Mouse (Mus musculus) G1E (cell line): ENCODE measurements around the gene Zdhhc9.

ENCODE experiments used
- CTCF ChIP-seq: IDR thresholded peaks from 2 replicates; pipeline ENCODE4 v1.5.1; 2012; ENCODE audit warnings: low read depth, low read length, inconsistent platforms, mixed read lengths
- GATA1 ChIP-seq: IDR thresholded peaks from 2 replicates; pipeline ENCODE4 v1.6.1; 2012; ENCODE audit warnings: borderline replicate concordance, low read length, inconsistent platforms, mixed read lengths
- GATA2 ChIP-seq: IDR thresholded peaks from 2 replicates; pipeline ENCODE4 v1.6.1; 2012; ENCODE audit warnings: low read depth, low read length, inconsistent platforms, borderline replicate concordance
- POLR2AphosphoS5 ChIP-seq: IDR thresholded peaks from 2 replicates; pipeline ENCODE4 v1.6.1; 2012; ENCODE audit warnings: low read depth, low read length, inconsistent platforms; ENCODE audit not compliant: insufficient replicate concordance
- TAL1 ChIP-seq: conservative IDR thresholded peaks from 2 replicates; pipeline ENCODE4 v1.6.1; 2012; ENCODE audit warnings: low read depth, low read length, inconsistent platforms, mixed read lengths

DNA sequence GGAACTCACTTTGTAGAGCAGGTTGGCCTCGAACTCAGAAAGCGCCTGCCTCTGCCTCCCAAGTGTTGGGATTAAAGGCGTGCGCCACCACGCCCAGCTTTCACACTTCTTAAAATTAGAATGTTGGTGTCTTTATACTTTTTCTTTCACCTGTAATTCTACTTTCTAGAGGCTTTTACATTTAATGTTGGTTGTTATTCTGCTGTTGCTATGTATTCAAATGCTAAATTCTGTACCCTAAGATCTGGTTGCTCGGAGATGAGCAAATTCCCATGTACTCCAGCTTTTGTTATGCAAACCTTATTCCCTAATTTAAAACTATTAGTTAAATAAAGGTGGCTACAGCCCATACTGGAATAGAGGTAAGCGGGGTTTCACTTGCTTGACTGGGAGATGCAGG, 14.0 kb upstream of the Zdhhc9 start:
- TF ChIP-seq CTCF (no peak), GATA2 (no peak), GATA1 (no peak), TAL1 (no peak), POLR2AphosphoS5 (no peak)
